Mouse (Mus musculus): Measurements from ENCODE around the gene Slc2a13. TPM values are rescaled to one million over a fixed set of nuclear protein-coding genes. Genes with fewer than 3 reads are reported as not detected.
A peak's percentile ranks its signal among the peaks of the same experiment; 100 is the strongest.

Slc2a13 gene
- total RNA-seq, 2 experiments from 2014 or later = 3.4 to 3.8 TPM

DNA sequence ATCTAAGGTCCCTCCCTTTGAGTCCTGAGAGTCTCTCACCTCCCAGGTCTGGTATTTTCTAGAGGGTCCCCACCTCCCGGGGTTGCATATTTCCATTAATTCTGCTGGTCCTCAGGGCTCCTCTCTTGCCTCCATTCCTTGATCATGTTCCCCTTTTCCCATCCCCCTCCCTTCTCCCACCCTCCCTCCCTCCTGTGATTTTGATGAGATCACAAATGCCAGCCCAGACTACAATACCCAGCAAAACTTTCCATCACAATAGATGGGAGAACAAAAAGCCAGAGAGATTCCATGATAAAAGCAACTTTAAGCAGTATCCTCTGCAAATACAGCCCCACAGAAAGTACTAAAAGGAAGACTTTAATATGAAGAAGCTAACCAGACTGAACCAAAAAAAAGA is 309.1 kb downstream of the Slc2a13 start:
- no peak for DNase-seq

DNA sequence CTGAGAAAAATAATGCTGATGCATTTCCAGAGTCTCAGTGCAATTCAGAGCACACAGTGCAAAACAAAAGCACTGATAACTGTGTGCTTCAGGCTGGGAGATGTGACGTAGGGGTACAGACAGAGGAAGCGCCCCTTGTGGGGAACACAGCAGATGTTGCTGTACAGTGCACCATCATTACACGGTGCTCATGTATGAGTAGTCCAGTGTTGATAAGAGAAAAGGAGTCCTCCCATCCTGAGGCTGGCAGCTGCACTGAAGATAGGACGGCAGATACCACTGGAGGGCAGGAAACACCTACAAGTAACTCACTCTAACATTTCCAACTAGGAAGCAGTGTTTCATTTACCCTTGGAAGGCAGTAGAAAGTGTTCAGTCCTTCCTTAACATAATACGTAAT is 312.5 kb downstream of the Slc2a13 start:
- no peak for DNase-seq

DNA sequence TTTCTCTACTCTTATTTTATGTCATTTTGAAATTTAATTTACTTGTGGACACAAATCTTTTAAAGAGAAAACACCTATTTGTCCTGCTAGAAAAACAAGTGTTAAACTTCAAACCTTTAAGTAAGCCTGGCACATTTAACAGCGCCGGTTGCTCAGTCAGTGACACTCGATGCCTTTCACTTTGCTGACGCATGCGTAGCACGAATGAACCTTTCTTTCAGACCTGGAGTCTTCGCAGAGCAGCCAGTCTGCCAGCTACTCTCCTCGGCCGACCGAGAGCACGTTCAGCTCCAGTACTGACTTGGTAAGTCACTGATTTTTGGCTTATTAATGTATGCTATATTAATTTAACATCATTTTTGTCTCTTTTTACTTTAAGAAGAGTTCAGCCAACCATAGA is 315.9 kb downstream of the Slc2a13 start:
- DNase-seq = peak in 1 of 2 experiments; percentile 5

DNA sequence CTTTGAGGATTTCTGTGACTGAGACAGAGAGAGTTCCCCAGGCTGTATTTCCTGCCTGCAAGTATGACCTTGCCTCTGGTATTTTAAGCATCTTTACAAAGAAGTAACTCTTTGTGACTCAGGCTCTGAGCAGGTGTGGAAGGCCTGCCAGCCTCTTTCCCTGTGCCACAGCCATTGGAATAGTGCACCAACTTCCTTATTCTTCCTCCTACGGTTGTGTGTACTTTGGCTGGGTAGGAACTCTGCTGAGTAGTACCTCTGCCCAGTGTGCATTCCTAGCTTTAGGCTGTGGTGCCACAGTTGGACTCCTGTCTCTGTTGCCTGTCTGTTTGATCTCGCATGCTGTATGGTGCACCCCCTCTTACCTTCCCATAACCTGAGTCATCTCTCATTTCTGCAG is 317.8 kb downstream of the Slc2a13 start:
- no peak for DNase-seq

DNA sequence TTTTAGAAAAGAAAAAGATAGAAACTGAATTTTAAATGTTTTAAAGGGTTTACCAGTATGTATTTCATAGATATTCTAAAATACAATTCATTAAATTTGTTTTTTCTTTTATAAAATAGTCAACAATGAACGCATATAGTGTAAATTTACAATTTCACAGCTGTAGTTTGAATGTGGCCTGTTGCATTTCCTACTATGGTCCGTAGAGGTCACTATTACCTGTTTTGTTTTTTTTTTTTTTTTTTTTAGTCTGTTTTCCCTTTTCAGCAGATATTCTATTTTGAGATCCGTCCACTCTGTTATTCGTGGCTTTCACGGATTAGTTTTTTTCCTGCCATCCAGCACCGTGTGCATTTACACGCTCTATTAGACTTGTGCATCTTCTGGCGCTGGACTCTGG is 320.1 kb downstream of the Slc2a13 start:
- DNase-seq = no peak

DNA sequence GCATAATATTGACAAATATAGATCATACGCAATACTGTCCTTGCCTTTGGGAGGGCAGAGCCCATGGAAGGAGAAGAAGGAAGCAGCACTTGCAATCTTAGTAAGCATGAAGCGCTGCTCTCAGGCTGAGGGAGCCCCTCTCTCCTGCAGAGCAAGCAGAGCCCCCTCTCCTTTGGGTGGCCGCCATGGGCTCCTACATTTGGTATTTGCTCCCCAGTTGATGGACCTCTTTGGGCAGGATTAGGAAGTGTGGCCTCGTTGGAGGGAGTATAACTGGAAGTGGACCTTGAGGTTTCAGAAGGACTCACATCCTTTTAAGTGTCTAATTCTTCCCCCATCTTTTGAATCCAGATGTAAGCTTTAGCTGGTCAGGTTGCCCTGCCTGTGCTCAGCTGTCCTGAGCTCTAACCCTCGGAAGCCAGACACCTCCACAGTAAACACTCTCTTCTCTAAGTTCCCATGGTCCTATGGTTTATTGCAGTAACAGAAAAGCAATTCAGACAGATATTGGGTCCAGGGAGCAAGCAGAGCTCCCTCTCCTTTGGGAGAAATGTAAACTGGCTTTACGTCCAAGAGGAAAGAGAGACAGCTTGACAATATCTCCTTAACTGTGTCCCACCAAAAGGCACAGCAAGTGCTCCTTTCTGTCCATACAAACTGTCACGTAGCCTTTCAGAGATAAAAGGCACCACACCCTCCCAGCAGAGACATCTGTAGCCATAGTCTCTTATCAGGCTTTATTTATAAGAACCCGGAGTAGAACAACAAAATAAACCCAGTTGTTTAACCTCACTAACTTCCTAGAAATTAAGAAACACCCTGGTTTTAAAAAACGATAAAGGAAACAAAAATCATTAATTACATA is 321.3 kb downstream of the Slc2a13 start:
- no peak for DNase-seq

DNA sequence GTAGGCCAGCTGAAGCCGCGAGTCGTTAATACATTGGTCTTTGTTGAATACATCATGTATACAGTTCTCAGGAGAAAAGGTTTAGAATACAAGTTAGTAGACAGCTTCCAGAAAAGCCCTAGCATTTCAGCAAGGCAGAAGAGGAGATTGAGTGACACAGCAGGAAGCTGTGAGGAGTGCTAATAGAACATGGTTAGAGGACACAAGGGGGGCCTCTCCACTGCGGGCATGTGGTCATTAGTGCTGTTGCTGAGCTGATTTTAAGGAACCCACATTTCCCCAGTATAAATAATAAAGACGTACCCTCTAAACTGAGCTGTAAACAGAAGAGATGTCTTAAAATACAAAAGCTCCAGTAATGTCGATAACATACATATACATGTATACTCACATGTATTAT is 322.2 kb downstream of the Slc2a13 start:
- DNase-seq = peak; percentile 9 to 28

DNA sequence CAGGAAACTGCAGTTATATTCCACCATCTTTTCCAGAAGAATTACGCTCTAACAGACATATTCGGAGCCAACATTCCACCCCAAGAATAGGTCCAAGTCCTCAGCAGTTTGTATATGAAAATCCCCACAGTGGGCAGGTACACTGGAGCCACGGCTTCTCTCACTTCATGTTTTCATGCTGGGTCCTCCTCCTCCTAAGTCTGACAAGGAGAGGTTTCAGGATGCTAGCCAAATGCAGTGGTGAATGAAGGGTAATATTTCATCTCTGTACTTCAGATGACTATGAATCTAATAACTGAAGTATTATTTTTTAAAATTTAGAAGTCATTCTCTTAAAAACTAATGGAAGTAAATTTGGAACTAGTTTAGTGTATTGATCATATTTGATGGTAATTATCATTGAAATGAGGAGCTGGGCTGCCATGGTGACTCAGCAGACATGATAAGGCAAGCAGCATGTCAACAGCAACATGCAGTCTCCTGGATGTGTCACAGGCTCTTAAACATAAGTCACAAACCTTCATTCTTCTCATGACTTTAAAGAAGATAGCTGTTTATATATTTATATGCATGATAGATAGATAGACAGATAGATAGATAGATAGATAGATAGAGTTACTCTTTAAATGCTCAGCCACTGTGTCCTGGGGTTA is 332.3 kb downstream of the Slc2a13 start:
- DNase-seq = no peak

DNA sequence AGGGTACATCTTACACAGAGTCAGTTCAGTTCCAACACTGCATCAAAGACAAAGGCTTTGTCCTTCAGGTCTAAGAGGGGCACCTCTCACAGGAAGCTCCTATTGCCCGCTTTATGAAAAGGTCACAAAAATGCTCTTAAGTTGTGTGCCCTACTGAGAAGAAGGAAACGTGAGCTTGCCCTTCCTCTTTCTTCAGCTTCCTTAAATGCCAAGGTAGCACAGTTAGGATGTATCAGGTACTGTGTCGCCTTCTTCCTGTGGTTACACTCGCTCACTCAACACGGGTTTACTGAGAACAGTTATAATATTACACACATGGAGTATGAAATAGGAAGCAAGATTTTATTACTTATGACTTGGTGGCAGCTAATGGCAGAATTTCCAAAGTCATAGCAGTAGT is 335.8 kb downstream of the Slc2a13 start:
- no peak for DNase-seq

Other genes with a start within 250 kb of the Slc2a13 start
- 100 to 1,000 TPM in 1 of 2 experiments, 10 to 100 TPM in 1; 20.2 to 133 TPM for gene Lrrk2, start 99.9 kb upstream of the Slc2a13 start, total RNA-seq (2021)

Data from adrenal gland, postnatal 36 days (tissue).